In the genomic region with DNA sequence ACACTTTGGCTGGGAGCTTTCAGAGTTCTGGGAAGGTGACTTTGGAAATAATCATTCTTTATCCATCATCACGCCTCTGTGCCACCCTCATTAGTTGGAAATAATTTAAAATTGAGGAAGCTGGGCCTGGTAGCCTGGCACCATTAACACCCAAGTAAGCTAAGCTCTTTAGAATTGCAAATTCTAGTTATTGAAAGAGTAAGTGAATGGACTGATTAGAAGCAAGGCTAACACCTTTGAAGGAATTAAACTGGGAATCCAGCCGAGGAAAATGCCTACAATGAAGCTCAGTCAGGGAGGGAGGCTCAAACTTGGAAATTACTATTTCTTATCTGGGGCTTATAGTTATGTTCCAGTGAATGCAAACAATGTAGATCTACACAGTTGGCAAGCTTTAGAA, we compare ENCODE assay signal across 28 mouse cellular contexts. TPM values are rescaled to one million over a fixed set of nuclear protein-coding genes. Genes with fewer than 3 reads are reported as not detected.
DNase-seq lines count a peak whose midpoint lies in the region; ATAC-seq and TF ChIP-seq lines count a peak whose summit lies in the region.
"Had no signal": no experiment of that assay in that cellular context is flagged by ENCODE, and none has a peak within 500 bp of the region (broad histone marks: within the 10 kb centered on the region; RNA-seq: fewer than 3 reads in every experiment).

No protein-coding gene starts in this region.

- no peaks in the 10 kb centered on the region for H3K9me3 ChIP-seq in forebrain, embryonic 10.5 days
- no peaks in the 10 kb centered on the region for H3K9me3 ChIP-seq in forebrain, postnatal 0 days (ENCODE audit: low read length)
- no peaks in the 10 kb centered on the region for H3K9me3 ChIP-seq in forebrain, embryonic 13.5 days (replicated peaks)
- H3K9me3 ChIP-seq: heart, embryonic 12.5 days; heart, embryonic 15.5 days; hindbrain, embryonic 10.5 days; hindbrain, embryonic 13.5 days had no signal

- TF ChIP-seq CTCF in forebrain, postnatal 0 days (IDR thresholded peaks at IDR 0.05; ENCODE audit: low read depth) = no peak
- no peak for TF ChIP-seq CTCF in layer of hippocampus, adult 2 months (conservative IDR thresholded peaks at IDR 0.05)

- ATAC-seq in forebrain, postnatal 0 days = no peak
- peak; percentile 5; the same call in 1 of the 2 replicates for ATAC-seq in forebrain, embryonic 13.5 days
- ATAC-seq: activated CD4-positive, CD25-positive, alpha-beta regulatory T cell, adult 4 months; hindbrain, embryonic 16.5 days; inflammation-experienced regulatory T-cells, adult 6 months; intestine, embryonic 16.5 days had no signal

- no peak for DNase-seq in forebrain, embryonic 10.5 days (ENCODE audit: extremely low spot score, low spot score)
- no peak for DNase-seq in forebrain, postnatal 0 days
- no peak for DNase-seq in layer of hippocampus, adult 2 months (ENCODE audit: low spot score in 2 of 2)
- no peak for DNase-seq in layer of hippocampus, postnatal 10 days (ENCODE audit: low spot score in 2 of 2)
- DNase-seq in right cerebral cortex, adult 2 months (ENCODE audit: low spot score in 2 of 2) = no peak
- no peak for DNase-seq in urinary bladder, postnatal 36 days (ENCODE audit: low spot score in 2 of 2)
- DNase-seq: adrenal gland, adult 8-10 months; adrenal gland, postnatal 25 days; cerebellum, adult 18-20 months; cerebellum, adult 9-10 months; cerebellum, postnatal 14 days; gastrocnemius, postnatal 10 days; gastrocnemius, postnatal 36 days; heart, adult 2 months; heart, postnatal 10 days; heart, postnatal 36 days had no signal

- H3K4me1 ChIP-seq in forebrain, embryonic 10.5 days = peaks cover 21% of the 10 kb centered on the region
- no peaks in the 10 kb centered on the region for H3K4me1 ChIP-seq in forebrain, postnatal 0 days (ENCODE audit: insufficient read depth)
- peaks cover 25% of the 10 kb centered on the region for H3K4me1 ChIP-seq in forebrain, embryonic 13.5 days
- H3K4me1 ChIP-seq: heart, embryonic 12.5 days; heart, embryonic 15.5 days had no signal

- no peaks in the 10 kb centered on the region for H3K36me3 ChIP-seq in forebrain, embryonic 10.5 days (replicated peaks)
- H3K36me3 ChIP-seq in forebrain, postnatal 0 days (ENCODE audit: insufficient read depth) = no peaks in the 10 kb centered on the region
- H3K36me3 ChIP-seq in forebrain, embryonic 13.5 days (ENCODE audit: poor library complexity, severe bottlenecking) = no peaks in the 10 kb centered on the region
- H3K36me3 ChIP-seq: heart, embryonic 12.5 days; heart, embryonic 15.5 days; hindbrain, embryonic 10.5 days; hindbrain, embryonic 13.5 days had no signal

- no peak overlapping the region for H3K9ac ChIP-seq in forebrain, postnatal 0 days
- no peak overlapping the region for H3K9ac ChIP-seq in forebrain, embryonic 13.5 days
- H3K9ac ChIP-seq: heart, embryonic 12.5 days; heart, embryonic 15.5 days; hindbrain, embryonic 13.5 days had no signal

- WGBS in forebrain, embryonic 10.5 days = 23% methylated on average over 2 of the region's 2 CpGs
- WGBS in forebrain, postnatal 0 days = 6% methylated on average over 2 of the region's 2 CpGs
- WGBS in forebrain, embryonic 13.5 days = 2% methylated on average over 2 of the region's 2 CpGs

- H3K4me2 ChIP-seq in forebrain, postnatal 0 days (ENCODE audit: low read depth) = no peak overlapping the region
- 0 out of 2 replicates have a peak overlapping the region, but pooled peaks have one; percentile 8 for H3K4me2 ChIP-seq in forebrain, embryonic 13.5 days
- H3K4me2 ChIP-seq: heart, embryonic 12.5 days; heart, embryonic 15.5 days; hindbrain, embryonic 13.5 days had no signal

- peak overlapping the region; percentile 79; the same call in 1 of the 2 replicates for H3K27ac ChIP-seq in forebrain, embryonic 10.5 days
- no peak overlapping the region for H3K27ac ChIP-seq in forebrain, postnatal 0 days (ENCODE audit: low read depth, low read length)
- H3K27ac ChIP-seq in layer of hippocampus, adult 2 months = peak overlapping the region; percentile 21
- peak overlapping the region; percentile 69; the same call in 1 of the 2 replicates for H3K27ac ChIP-seq in forebrain, embryonic 13.5 days
- H3K27ac ChIP-seq: heart, adult 2 months; heart, embryonic 15.5 days; hindbrain, embryonic 10.5 days; hindbrain, embryonic 13.5 days had no signal

- H3K4me3 ChIP-seq in forebrain, embryonic 10.5 days = no peak overlapping the region
- no peak overlapping the region for H3K4me3 ChIP-seq in forebrain, postnatal 0 days (ENCODE audit: low read depth, low read length)
- no peak overlapping the region for H3K4me3 ChIP-seq in layer of hippocampus, adult 2 months
- no peak overlapping the region for H3K4me3 ChIP-seq in forebrain, embryonic 13.5 days
- H3K4me3 ChIP-seq: heart, adult 2 months; heart, embryonic 12.5 days; heart, embryonic 15.5 days; hindbrain, embryonic 10.5 days; hindbrain, embryonic 13.5 days had no signal

- no peaks in the 10 kb centered on the region for H3K27me3 ChIP-seq in forebrain, embryonic 10.5 days (ENCODE audit: poor library complexity, severe bottlenecking)
- H3K27me3 ChIP-seq in forebrain, postnatal 0 days (ENCODE audit: insufficient read depth, low read length) = no peaks in the 10 kb centered on the region
- no peaks in the 10 kb centered on the region for H3K27me3 ChIP-seq in forebrain, embryonic 13.5 days
- H3K27me3 ChIP-seq: heart, embryonic 12.5 days; heart, embryonic 15.5 days; hindbrain, embryonic 13.5 days had no signal

RNA-seq across cellular contexts. Expression of gene Mcm3, which starts 3.8 kb away (rescaled TPM):
- 310 and 324 TPM in 2 replicates for polyA plus RNA-seq in forebrain, embryonic 10.5 days (2016; fragmentation: Nextera tagmentation; extraction: Ambion mirVana)
- 11.0 and 13.7 TPM in 2 replicates for total RNA-seq in forebrain, postnatal 0 days (2014; rRNA removed)
- 11.3 and 12.6 TPM in 2 replicates for polyA plus RNA-seq in forebrain, postnatal 0 days (2015; fragmentation: Nextera tagmentation; extraction: Ambion mirVana)
- 1 to 10 TPM; 4.0 to 5.0 TPM for total RNA-seq in layer of hippocampus, adult 2 months (2021)
- total RNA-seq in layer of hippocampus, postnatal 10 days (2021) = 1 to 10 TPM; 7.2 to 9.5 TPM
- 109 and 125 TPM in 2 replicates for polyA plus RNA-seq in forebrain, embryonic 13.5 days (2015; fragmentation: Nextera tagmentation; extraction: Ambion mirVana)

RNA-seq across cellular contexts. Expression of gene Il17f, which starts 33.5 kb away (rescaled TPM):
- polyA plus RNA-seq in forebrain, embryonic 10.5 days (2016; fragmentation: Nextera tagmentation; extraction: Ambion mirVana) = 0.16 and 0.17 TPM in 2 replicates
- total RNA-seq in forebrain, postnatal 0 days (2014; rRNA removed) = not detected in 2 replicates
- not detected in 2 replicates for polyA plus RNA-seq in forebrain, postnatal 0 days (2015; fragmentation: Nextera tagmentation; extraction: Ambion mirVana)
- under 1 TPM; 0.39 to 0.46 TPM for total RNA-seq in layer of hippocampus, adult 2 months (2021)
- total RNA-seq in layer of hippocampus, postnatal 10 days (2021) = under 1 TPM; 0.62 to 0.89 TPM
- 0.21 and 0.32 TPM in 2 replicates for polyA plus RNA-seq in forebrain, embryonic 13.5 days (2015; fragmentation: Nextera tagmentation; extraction: Ambion mirVana)
- total RNA-seq: adrenal gland, adult 8-10 months; adrenal gland, postnatal 25 days; gastrocnemius, postnatal 36 days; granulocyte monocyte progenitor cell, adult 5-6 weeks; heart, adult 2 months; heart, postnatal 10 days; heart, postnatal 36 days had no signal
- polyA plus RNA-seq: activated CD4-positive, CD25-positive, alpha-beta regulatory T cell, adult 4 months; embryonic facial prominence, embryonic 11.5 days; embryonic facial prominence, embryonic 14.5 days; heart, adult 2 months; heart, embryonic 12.5 days; heart, embryonic 15.5 days; hindbrain, embryonic 10.5 days; hindbrain, embryonic 13.5 days; hindbrain, embryonic 16.5 days; intestine, embryonic 16.5 days had no signal
